Mouse (Mus musculus) embryonic facial prominence, embryonic 15.5 days (tissue): ENCODE data around the gene Rhod. TPM values are rescaled to one million over a fixed set of nuclear protein-coding genes. Genes with fewer than 3 reads are reported as not detected.

Experiments used
- ATAC-seq: fragments of 200-750 bp; cut with Nextera tagmentation; 2 replicates; pipeline ENCODE4 v1.8.0; 2017; ENCODE audit warnings: low read depth, moderate TSS enrichment; ENCODE audit not compliant: insufficient number of reproducible peaks, low FRiP score, low TSS enrichment
- H3K27ac ChIP-seq: fragments of 300-500 bp; sonication (generic); replicated peaks from 2 replicates; pipeline ENCODE4 v1.5.1; 2015; ENCODE audit warnings: mild to moderate bottlenecking, inconsistent platforms
- H3K27me3 ChIP-seq: fragments of 300-500 bp; sonication (generic); 2 replicates; pipeline ENCODE4 v1.6.1; 2015; ENCODE audit warnings: inconsistent platforms
- H3K36me3 ChIP-seq: fragments of 300-500 bp; sonication (generic); 2 replicates; pipeline ENCODE4 v1.6.1; 2015; ENCODE audit warnings: mild to moderate bottlenecking, inconsistent platforms
- H3K4me1 ChIP-seq: fragments of 300-500 bp; sonication (generic); 2 replicates; pipeline ENCODE4 v1.6.1; 2015; ENCODE audit warnings: inconsistent platforms
- H3K4me2 ChIP-seq: fragments of 300-500 bp; sonication (generic); replicated peaks from 2 replicates; pipeline ENCODE4 v1.6.1; 2015; ENCODE audit warnings: mild to moderate bottlenecking, inconsistent platforms
- H3K4me3 ChIP-seq: fragments of 300-500 bp; sonication (generic); replicated peaks from 2 replicates; pipeline ENCODE4 v1.5.1; 2015; ENCODE audit warnings: mild to moderate bottlenecking, inconsistent platforms
- H3K9ac ChIP-seq: fragments of 300-500 bp; sonication (generic); 2 replicates; pipeline ENCODE4 v1.6.1; 2015; ENCODE audit warnings: inconsistent platforms
- H3K9me3 ChIP-seq: fragments of 300-500 bp; sonication (generic); replicated peaks from 2 replicates; pipeline ENCODE4 v1.6.1; 2016; ENCODE audit warnings: inconsistent platforms
- WGBS: fragments of 180-500 bp; shearing (Covaris S2); methylation state at CpG from one replicate; pipeline ENCODE4 v1.1.7; 2015; 5-methylcytosine and 5-hydroxymethylcytosine counted together
- polyA plus RNA-seq: library from polyadenylated mRNA; unstranded; fragments of >200 nt; fragmentation: Nextera tagmentation; extraction: Ambion mirVana; gene quantifications from 2 replicates; pipeline ENCODE4 v1.2.1, GENCODE M21; 2015

Gene Rhod
- polyA plus RNA-seq, 1 experiment from 2014 or later, result 47.4 TPM

DNA sequence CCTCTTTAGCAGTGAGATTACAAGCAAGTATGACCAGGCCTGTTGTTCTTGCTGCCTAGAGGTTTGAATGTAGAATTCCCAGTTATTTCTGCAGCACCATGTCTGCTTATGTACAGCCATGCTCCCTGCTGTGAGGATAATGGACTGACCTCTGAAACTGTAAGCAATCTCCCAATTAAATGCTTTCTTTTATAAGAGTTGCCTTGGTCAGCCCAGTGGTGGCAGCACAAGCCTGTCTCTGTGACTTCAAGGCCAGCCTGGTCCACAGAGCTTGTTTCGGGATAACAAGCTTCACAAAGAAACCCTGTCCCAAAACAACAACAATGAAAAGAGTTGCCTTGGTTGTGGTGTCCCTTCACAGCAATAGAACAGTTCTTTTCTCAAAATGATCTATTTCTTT, 5.5 kb downstream of the Rhod start:
- no peak overlapping the region for H3K4me2 ChIP-seq
- WGBS, result 79% methylated on average over 1 of the region's 1 CpGs
- no peaks in the 10 kb centered on the region for H3K27me3 ChIP-seq

DNA sequence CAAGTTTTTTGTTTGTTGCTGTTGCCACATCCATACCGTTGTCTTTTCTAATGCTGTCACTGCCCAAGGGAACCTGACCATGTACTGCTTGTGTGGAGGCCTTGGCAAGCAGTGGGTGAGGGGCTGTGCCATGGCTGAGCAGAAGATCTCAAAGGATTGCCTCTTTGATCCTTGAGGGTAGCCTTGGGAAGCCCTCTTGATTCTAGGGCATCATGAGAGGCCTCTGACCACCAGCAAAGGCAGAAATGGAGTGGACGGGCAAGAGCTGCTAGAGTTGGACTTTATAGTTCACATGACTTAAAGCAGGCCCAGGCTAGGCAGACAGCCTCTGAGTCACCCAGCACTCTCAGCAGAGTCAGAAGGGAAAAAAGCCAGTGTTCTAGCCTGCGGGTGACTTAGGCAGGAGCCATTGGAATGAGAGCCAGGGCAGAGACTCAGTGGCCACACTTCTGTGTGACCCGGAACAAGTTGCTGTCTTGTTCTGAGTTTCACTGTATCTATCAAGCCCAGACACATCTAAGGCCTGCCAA, 9.1 kb downstream of the Rhod start:
- Histone ChIP-seq H3K4me1 (no peaks in the 10 kb centered on the region), H3K4me2 (no peak overlapping the region), H3K27ac (peak overlapping the region; percentile 3; the same call in 1 of the 2 replicates), H3K36me3 (peaks cover 50% of the 10 kb centered on the region), H3K27me3 (no peaks in the 10 kb centered on the region), H3K4me3 (no peak overlapping the region), H3K9me3 (no peaks in the 10 kb centered on the region), H3K9ac (no peak overlapping the region)
- ATAC-seq, result no peak
- WGBS, result 81% methylated on average over 4 of the region's 4 CpGs

More for the DNA sequence above, 5.5 kb downstream of the Rhod start:
- no peak for ATAC-seq
- Histone ChIP-seq H3K9me3 (no peaks in the 10 kb centered on the region), H3K4me1 (peaks cover 11% of the 10 kb centered on the region), H3K36me3 (peaks cover 24% of the 10 kb centered on the region), H3K27ac (no peak overlapping the region), H3K9ac (no peak overlapping the region), H3K4me3 (no peak overlapping the region)

DNA sequence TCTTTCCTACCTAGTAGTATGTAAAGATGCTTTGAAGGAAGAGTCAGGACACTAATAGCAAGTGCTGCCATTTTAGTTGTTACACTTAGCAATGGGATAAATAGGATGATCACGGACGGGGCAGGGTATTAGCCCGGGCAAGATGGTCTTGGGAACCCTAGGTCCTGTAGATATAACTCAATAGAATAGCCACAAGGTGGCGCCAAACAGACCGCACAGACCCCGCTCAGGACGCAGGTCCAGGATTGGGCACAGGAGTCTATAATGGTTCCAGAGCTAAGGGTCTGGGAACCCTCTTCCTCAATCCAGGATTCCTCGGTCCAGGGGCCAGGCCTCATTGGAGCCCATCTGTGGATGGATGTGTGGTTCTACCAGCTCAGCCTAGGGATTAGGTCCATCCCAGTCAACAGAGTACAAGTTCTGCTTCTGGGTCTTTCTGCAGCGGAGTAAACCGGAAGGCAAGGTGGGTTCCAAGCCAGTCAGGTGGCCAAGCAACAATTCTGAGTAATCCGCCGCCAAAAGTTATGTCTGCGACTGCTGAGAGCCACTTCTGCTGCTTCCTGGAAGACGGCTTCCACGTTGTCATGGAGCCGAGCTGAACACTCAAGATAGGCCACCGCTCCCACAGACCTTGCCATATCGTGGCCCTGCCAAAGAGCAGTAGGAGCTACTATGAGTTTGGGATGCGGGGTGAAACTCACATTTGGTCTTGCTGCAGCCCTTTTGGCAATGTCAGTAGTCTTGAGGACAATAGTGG, 13.4 kb downstream of the Rhod start:
- H3K27ac ChIP-seq, result no peak overlapping the region
- no peaks in the 10 kb centered on the region for H3K27me3 ChIP-seq
- no peak for ATAC-seq
- H3K4me3 ChIP-seq, result no peak overlapping the region
- peaks cover 44% of the 10 kb centered on the region for H3K36me3 ChIP-seq
- no peak overlapping the region for H3K9ac ChIP-seq
- no peak overlapping the region for H3K4me2 ChIP-seq
- no peaks in the 10 kb centered on the region for H3K9me3 ChIP-seq
- H3K4me1 ChIP-seq, result peaks cover under 1% of the 10 kb centered on the region; the same call in 1 of the 2 replicates
- 76% methylated on average over 19 of the region's 19 CpGs for WGBS

DNA sequence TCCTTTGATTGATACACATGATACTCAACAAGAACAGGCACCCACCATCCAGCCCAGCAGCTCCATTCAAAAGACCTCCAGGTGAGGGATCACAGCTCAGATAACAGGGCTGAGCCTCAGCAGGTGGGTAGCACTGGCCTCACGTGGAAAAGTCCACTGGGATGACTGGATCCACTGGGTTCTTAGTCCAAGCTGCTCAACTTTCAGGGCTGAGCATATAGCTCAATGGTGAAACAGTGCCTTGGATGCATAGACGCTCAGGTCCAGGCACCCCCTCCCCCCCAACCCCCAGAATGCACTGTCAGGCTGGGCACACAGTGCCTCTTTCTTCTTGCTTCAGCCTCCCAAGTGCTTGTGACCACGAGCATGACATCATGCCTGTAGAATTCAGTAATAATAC, 16.2 kb downstream of the Rhod start:
- ATAC-seq, result no peak
- H3K9me3 ChIP-seq, result no peaks in the 10 kb centered on the region
- H3K4me3 ChIP-seq, result no peak overlapping the region
- H3K27ac ChIP-seq, result no peak overlapping the region
- H3K9ac ChIP-seq, result no peak overlapping the region
- 81% methylated on average over 3 of the region's 3 CpGs for WGBS
- peaks cover 38% of the 10 kb centered on the region for H3K36me3 ChIP-seq
- H3K4me2 ChIP-seq, result no peak overlapping the region
- no peaks in the 10 kb centered on the region for H3K27me3 ChIP-seq
- peaks cover 3% of the 10 kb centered on the region; the same call in 1 of the 2 replicates for H3K4me1 ChIP-seq

DNA sequence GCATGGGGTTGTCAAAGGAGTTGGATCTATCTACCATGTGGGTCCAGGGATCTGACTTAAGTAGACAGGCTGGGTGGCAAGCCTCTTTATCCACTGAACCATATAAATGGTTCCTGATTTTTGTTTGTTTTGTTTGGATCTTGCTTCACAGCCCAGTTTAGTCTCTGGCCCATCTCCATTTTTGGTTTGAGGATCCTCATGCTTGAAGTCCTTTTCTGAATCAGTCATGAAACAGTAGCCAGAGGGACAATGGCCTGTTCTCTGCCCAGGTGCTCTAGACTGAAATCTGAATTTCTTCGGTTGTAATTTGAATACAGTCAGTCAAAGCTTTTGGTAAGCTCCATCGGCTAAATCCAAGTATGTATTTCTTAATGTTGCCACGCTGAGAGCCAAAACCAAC, 16.7 kb downstream of the Rhod start:
- H3K4me1 ChIP-seq, result peaks cover 3% of the 10 kb centered on the region; the same call in 1 of the 2 replicates
- no peaks in the 10 kb centered on the region for H3K27me3 ChIP-seq

DNA sequence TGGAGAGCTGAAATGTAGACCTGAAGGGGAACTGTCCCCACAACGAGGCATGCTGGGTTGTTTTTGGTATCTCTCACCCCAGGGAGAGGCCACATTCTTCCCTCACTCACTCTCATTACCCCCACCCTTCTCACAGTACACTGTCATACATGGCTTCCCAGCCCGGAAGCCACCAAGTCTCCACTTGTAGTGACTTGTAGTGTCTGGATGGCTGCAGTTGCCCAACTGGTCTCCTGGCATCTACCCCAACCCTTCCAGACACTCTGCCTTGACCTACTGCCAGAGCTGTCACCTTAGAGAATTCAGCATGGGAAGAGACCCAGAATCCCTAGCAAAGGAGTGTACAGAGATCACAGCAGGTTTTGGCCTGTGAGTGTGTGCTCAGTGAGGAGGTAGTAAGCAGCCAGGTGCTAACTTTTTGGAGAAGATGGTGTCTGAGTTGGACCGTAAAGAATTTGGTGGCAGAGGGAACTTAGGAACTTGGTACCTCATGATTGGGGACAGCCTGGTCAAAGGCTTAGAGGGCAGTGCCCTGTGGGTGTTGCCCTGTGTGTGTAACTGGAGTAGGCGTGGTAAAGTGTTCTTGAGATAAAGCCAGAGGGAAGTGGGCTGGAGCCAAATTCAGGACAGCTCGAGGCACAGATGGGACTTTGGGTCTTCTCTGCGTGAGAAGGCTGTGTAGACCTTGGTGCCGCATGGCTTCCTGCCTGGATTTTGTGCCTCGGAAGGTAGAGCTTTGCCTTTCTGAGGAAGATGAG, 18.9 kb downstream of the Rhod start:
- no peaks in the 10 kb centered on the region for H3K9me3 ChIP-seq
- H3K4me2 ChIP-seq, result no peak overlapping the region
- H3K27me3 ChIP-seq, result no peaks in the 10 kb centered on the region
- no peak overlapping the region for H3K4me3 ChIP-seq
- 76% methylated on average over 8 of the region's 8 CpGs for WGBS
- peaks cover 3% of the 10 kb centered on the region; the same call in 1 of the 2 replicates for H3K4me1 ChIP-seq
- H3K36me3 ChIP-seq, result peaks cover 13% of the 10 kb centered on the region
- peak overlapping the region; percentile 65 for H3K27ac ChIP-seq
- peak; percentile 52; the same call in 1 of the 2 replicates for ATAC-seq
- H3K9ac ChIP-seq, result no peak overlapping the region

More for the DNA sequence above, 16.7 kb downstream of the Rhod start:
- ATAC-seq, result no peak
- Histone ChIP-seq H3K9me3 (no peaks in the 10 kb centered on the region), H3K27ac (no peak overlapping the region), H3K9ac (no peak overlapping the region), H3K4me3 (no peak overlapping the region), H3K4me2 (no peak overlapping the region), H3K36me3 (peaks cover 34% of the 10 kb centered on the region)
- WGBS, result 91% methylated on average over 3 of the region's 3 CpGs

DNA sequence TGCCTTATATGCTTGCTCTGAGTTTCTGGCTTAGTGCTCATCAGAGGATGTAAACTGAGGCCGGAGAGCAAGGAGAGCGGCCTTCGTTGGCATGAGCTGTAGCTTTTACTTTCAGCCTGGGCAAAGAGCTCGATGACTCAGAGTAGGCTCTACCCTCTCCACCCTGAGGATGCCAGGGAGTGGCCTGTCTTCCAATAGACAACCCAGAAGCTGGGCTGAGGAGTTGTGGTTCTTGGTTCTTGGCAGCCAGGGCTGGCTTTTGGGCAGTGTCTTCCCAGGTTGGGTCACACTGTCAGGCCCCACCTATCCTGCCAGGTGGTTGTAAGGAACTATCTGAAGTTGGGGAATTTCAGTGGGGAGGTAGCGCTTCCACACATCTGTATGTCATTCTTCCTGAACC, 19.5 kb downstream of the Rhod start:
- Histone ChIP-seq H3K4me2 (no peak overlapping the region), H3K27ac (peak overlapping the region; percentile 65; the same call in 1 of the 2 replicates), H3K9ac (no peak overlapping the region), H3K9me3 (no peaks in the 10 kb centered on the region), H3K4me1 (peaks cover 3% of the 10 kb centered on the region; the same call in 1 of the 2 replicates), H3K36me3 (peaks cover 7% of the 10 kb centered on the region; the same call in 1 of the 2 replicates), H3K4me3 (no peak overlapping the region), H3K27me3 (no peaks in the 10 kb centered on the region)
- 83% methylated on average over 5 of the region's 5 CpGs for WGBS
- no peak for ATAC-seq

DNA sequence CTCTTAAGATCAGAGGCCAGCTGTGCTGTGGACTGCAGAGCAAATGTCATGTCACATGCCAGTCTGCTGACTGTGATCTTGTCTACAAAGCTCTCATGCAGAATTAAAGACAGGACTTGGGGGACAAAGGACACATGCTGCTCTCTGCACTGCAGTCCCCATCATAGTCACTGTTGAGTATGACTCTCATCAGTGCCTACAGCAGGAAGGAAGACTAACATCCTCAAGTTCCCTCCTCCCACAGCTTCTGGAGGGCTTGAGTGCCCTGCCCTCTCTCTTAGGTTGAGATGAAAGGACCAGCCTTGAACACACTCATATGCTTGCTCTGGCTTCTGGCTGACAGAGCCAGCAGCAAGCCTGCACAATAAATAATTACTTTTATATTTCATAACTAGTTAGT, 21.5 kb downstream of the Rhod start:
- Histone ChIP-seq H3K4me2 (no peak overlapping the region), H3K27me3 (no peaks in the 10 kb centered on the region), H3K36me3 (peaks cover 6% of the 10 kb centered on the region; the same call in 1 of the 2 replicates), H3K4me1 (peaks cover 3% of the 10 kb centered on the region; the same call in 1 of the 2 replicates), H3K4me3 (no peak overlapping the region), H3K27ac (no peak overlapping the region), H3K9me3 (no peaks in the 10 kb centered on the region), H3K9ac (no peak overlapping the region)
- no peak for ATAC-seq

DNA sequence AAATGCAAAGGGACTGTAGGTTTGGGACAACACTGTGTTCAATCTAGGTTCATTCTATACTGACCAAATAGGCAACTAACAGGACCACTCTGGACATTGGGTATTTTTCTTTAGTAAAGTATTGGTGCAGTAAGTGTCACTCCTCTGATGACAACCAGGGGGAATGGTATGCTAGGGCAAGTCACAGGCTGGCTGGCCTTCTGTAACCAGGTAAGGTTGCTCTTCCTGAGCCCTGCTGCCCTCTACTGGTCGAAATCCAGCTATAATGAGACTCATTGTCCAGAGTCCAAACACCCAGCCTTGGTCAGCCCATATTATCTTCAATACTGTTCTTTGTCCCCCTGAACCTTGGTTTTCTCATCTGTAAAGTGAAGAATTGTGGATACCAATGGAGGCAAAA, 22.0 kb downstream of the Rhod start:
- WGBS, result 0% methylated on average over 1 of the region's 1 CpGs
- Histone ChIP-seq H3K36me3 (peaks cover 6% of the 10 kb centered on the region; the same call in 1 of the 2 replicates), H3K27me3 (no peaks in the 10 kb centered on the region), H3K9me3 (no peaks in the 10 kb centered on the region), H3K4me3 (no peak overlapping the region), H3K9ac (no peak overlapping the region), H3K4me2 (no peak overlapping the region), H3K27ac (no peak overlapping the region), H3K4me1 (peaks cover 3% of the 10 kb centered on the region; the same call in 1 of the 2 replicates)
- no peak; the same call in 1 of the 2 replicates for ATAC-seq

DNA sequence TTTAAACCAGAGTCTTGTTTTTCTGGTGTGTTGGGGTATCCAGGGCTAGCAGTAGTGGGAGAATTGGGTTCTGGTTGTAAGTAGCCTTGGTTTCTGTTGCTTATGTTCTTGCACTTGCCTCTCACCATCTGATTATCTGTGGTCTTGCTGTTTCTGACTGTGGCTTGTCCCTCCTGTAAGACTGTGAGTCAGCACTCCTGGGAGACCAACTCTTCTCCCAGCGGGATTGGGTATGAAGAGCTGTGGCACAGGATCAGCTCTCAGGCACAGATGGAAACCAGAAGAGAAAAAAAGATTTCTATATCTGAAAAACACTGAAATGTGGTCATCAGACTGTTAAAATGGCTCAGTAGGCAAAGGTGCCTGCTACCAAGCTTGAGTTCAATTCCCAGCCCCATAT, 24.6 kb downstream of the Rhod start:
- no peak overlapping the region for H3K4me3 ChIP-seq
- no peak overlapping the region for H3K4me2 ChIP-seq
- H3K9me3 ChIP-seq, result no peaks in the 10 kb centered on the region
- H3K9ac ChIP-seq, result no peak overlapping the region
- no peaks in the 10 kb centered on the region for H3K4me1 ChIP-seq
- H3K27ac ChIP-seq, result no peak overlapping the region
- H3K36me3 ChIP-seq, result no peaks in the 10 kb centered on the region
- 80% methylated on average over 1 of the region's 1 CpGs for WGBS
- no peaks in the 10 kb centered on the region for H3K27me3 ChIP-seq
- ATAC-seq, result no peak

DNA sequence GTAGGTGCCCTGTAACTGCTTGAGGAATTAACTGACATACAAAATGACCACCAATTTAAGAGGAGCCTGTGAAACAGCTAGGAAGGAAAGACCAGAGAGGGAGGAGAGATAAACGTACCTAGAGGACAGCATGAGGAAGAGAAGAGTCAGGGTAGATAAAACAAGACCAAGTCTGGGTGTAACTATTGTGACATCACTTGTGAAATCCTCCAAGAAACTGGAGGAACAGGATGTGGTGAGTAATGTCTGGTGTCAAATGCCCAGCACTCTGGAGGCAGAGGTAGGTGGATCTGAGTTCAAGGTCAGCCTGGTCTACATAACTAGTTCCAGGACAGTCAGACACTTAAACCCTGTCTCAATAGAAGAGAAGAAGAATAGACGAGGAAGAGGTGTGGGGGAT, 30.2 kb downstream of the Rhod start:
- no peaks in the 10 kb centered on the region for H3K9me3 ChIP-seq
- no peak overlapping the region for H3K4me2 ChIP-seq
- H3K27ac ChIP-seq, result no peak overlapping the region
- H3K27me3 ChIP-seq, result no peaks in the 10 kb centered on the region
- no peak overlapping the region for H3K4me3 ChIP-seq
- no peaks in the 10 kb centered on the region for H3K4me1 ChIP-seq
- no peaks in the 10 kb centered on the region for H3K36me3 ChIP-seq
- 51% methylated on average over 2 of the region's 2 CpGs for WGBS
- no peak for ATAC-seq
- no peak overlapping the region for H3K9ac ChIP-seq
